Mouse (Mus musculus): ENCODE measurements at regions not wholly inside any gene's neighbourhood (a gene's known extent, or its start where the extent isn't known, plus 50 kb on each side); places are given as distances from the start of the nearest gene placed in this dataset.

DNA sequence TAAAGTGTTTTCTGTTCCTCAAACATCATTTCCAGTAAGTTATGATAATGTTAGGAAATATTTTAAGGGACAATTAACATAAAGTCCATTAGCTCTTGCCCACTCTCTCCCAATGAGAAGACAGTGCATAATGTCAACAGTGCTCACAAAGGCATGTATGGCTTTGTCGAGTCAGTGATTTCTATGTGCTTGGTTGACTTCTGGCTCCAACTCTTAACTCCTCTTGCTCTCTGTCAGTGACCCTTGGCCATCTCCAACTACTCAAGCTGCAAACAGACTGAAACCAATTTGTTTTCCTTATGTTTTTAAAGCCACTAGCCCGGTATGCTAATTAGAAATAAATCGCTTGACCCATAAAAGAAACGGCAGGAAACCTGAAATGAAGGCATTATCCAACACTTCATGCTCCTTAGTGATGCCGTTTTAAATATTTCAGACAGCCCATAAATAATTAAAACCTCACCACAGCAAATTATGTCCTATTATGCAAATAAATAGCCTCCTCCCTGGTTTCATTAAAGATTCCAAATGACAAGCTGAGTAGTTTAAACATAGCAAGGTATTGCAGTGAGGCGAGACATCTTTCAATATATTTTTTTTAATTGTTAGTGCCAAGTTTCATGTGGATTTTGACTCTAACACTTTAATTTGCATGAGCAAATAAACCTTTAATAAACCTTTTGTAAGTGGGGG is 1864.6 kb upstream of the Tenm3 start:
- DNase-seq (ENCODE audit: low spot score), result peak; percentile 40

DNA sequence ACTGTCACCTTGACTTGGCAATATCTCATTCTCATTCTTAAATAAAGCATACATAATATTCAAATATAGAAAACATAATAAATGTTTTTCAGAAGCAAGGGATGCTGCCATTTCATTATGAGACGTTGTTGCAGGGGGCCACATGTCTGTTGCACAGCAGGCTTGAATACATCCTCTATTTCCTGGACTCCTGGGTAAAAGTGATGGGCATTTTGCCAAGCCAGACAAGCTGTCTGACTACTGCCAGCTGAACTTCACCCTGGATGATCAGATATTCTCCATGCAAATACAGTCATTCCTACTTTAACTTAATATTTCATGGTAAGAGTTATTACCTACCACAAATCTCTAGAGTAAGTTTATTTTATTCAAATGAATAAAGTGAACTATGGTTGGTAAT is 1860.5 kb upstream of the Tenm3 start:
- DNase-seq (ENCODE audit: low spot score), result no peak

DNA sequence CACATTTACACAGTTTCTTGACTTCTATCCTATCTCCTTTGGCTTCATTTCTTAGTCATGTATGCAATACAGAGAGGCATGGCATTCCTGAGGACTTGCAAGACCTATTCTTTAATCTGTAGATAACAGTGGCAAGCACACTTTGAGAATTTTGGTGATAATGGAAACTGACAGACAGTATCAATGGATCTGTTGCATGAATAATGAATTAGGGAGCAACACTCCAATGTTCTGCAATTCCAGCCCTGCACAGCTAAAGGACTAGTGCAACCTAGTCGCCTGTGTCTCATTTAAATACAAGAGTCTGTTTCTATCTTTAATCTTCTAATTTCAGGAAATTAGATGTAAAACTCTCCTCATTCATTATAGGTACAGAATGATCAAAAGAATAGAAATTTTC is 1845.3 kb upstream of the Tenm3 start:
- DNase-seq (ENCODE audit: low spot score), result no peak

DNA sequence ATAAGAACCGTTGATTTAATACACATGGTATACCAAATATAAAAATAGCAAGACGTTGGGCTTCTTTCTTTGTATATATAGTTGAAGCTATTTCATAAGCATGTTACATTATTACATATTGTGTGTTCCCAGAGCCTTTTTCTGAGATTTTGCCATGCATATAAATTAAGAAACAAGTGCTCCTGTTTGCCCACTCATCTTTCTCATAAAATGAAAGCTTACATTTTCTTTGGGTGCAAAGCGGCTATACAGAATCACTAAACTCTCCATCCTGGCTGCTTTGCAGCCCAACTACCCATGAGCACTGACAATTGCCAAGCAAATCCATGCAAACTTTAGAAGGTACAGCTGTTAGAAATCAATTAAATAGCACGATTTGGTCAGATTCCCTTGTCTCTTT is 1821.6 kb upstream of the Tenm3 start:
- DNase-seq (ENCODE audit: low spot score), result no peak
